Mouse (Mus musculus) bone marrow, adult 2 months (tissue): ENCODE results near the gene Klb. TPM values are rescaled to one million over a fixed set of nuclear protein-coding genes. Genes with fewer than 3 reads are reported as not detected.

ENCODE experiments used
- H3K27ac ChIP-seq: fragments of 200-500 bp; 2 replicates; pipeline ENCODE4 v1.5.1; 2012; ENCODE audit warnings: low read depth, mild to moderate bottlenecking, control low read depth, inconsistent platforms, low read length; ENCODE audit not compliant: control insufficient read depth, poor library complexity, insufficient read depth
- H3K4me1 ChIP-seq: fragments of 200-500 bp; 2 replicates; pipeline ENCODE4 v1.6.1; 2011; ENCODE audit warnings: low read length; ENCODE audit not compliant: control insufficient read depth, insufficient read depth
- H3K4me3 ChIP-seq: fragments of 200-500 bp; replicated peaks from 2 replicates; pipeline ENCODE3; 2011; ENCODE audit warnings: mild to moderate bottlenecking, low read depth, low read length, control low read depth; ENCODE audit not compliant: control insufficient read depth
- CTCF ChIP-seq: fragments of 200-500 bp; IDR thresholded peaks from 2 replicates; pipeline ENCODE4 v1.5.1; 2011; ENCODE audit warnings: low read length, control low read depth; ENCODE audit not compliant: control insufficient read depth, insufficient read depth
- POLR2A ChIP-seq: fragments of 200-500 bp; IDR thresholded peaks from 2 replicates; pipeline ENCODE4 v1.6.1; 2011; ENCODE audit warnings: low read depth, mild to moderate bottlenecking, control low read depth, low read length, borderline replicate concordance; ENCODE audit not compliant: control insufficient read depth
- WGBS: fragments of 180-500 bp; shearing (Covaris S2); methylation state at CpG from one replicate; pipeline ENCODE4 v1.1.7; 2018; 5-methylcytosine and 5-hydroxymethylcytosine counted together
- polyA plus RNA-seq: library from polyadenylated mRNA; stranded (reverse); fragments of >200 nt; gene quantifications from 2 replicates; pipeline ENCODE4 v1.2.4, GENCODE M21; 2011; ENCODE audit warnings: low replicate concordance; ENCODE audit not compliant: missing spikeins, insufficient read depth, insufficient read length

The Klb gene
- polyA plus RNA-seq, 1 experiment: not detected

GRCm38 (mm10) chr5:65387008-65387867, 39.1 kb downstream of the Klb start:
- Histone ChIP-seq H3K27ac (no peak overlapping the region), H3K4me1 (peaks cover 1% of the 10 kb centered on the region; the same call in 1 of the 2 replicates), H3K4me3 (no peak overlapping the region)
- TF ChIP-seq CTCF (no peak), POLR2A (no peak)
- WGBS: 84% methylated on average over 6 of the region's 6 CpGs

GRCm38 (mm10) chr5:65390648-65391644, 42.8 kb downstream of the Klb start, which contains the start of the genes Rpl9 and Lias:
Gene Rpl9 (minus strand): TSS chr5:65391444.
Gene Lias (plus strand): TSS chr5:65391497.
- TF ChIP-seq POLR2A (peak; percentile 81), CTCF (no peak)
- Histone ChIP-seq H3K4me3 (peak within 1 kb of the TSS; percentile 72), H3K4me1 (peaks cover 1% of the 10 kb centered on the region; the same call in 1 of the 2 replicates), H3K27ac (peak within 1 kb of the TSS; percentile 68)
- under 1% methylated on average over 83 of the region's 83 CpGs for WGBS

- H3K4me1 ChIP-seq: peaks cover 1% of the 10 kb centered on the region; the same call in 1 of the 2 replicates
- 2% methylated on average over 12 of the region's 12 CpGs for WGBS
- H3K4me3 ChIP-seq: peak overlapping the region; percentile 72
- no peak for TF ChIP-seq CTCF
- no peak for TF ChIP-seq POLR2A
- H3K27ac ChIP-seq: no peak overlapping the region
Measured at GRCm38 (mm10) chr5:65391753-65392152, 43.6 kb downstream of the Klb start.

GRCm38 (mm10) chr5:65394425-65394824, 46.3 kb downstream of the Klb start:
- peaks cover 1% of the 10 kb centered on the region; the same call in 1 of the 2 replicates for H3K4me1 ChIP-seq
- no peak overlapping the region for H3K4me3 ChIP-seq
- no peak overlapping the region for H3K27ac ChIP-seq
- TF ChIP-seq CTCF (no peak), POLR2A (no peak)
- WGBS: 89% methylated on average over 7 of the region's 7 CpGs

GRCm38 (mm10) chr5:65401251-65401994, 53.3 kb downstream of the Klb start:
- 18% methylated on average over 2 of the region's 2 CpGs for whole genome bisulfite sequencing
- Histone ChIP-seq H3K4me3 (no peak overlapping the region), H3K4me1 (no peaks in the 10 kb centered on the region), H3K27ac (no peak overlapping the region)
- TF ChIP-seq POLR2A (no peak), CTCF (peak; percentile 72)

- H3K4me3 ChIP-seq: no peak overlapping the region
- no peaks in the 10 kb centered on the region for H3K4me1 ChIP-seq
- WGBS: 94% methylated on average over 12 of the region's 12 CpGs
- TF ChIP-seq CTCF (no peak), POLR2A (no peak)
- no peak overlapping the region for H3K27ac ChIP-seq
Measured at GRCm38 (mm10) chr5:65407989-65408388, 59.9 kb downstream of the Klb start.

GRCm38 (mm10) chr5:65415653-65416458, 67.7 kb downstream of the Klb start:
- 73% methylated on average over 26 of the region's 26 CpGs for WGBS
- no peak overlapping the region for H3K27ac ChIP-seq
- no peaks in the 10 kb centered on the region; the same call in 1 of the 2 replicates for H3K4me1 ChIP-seq
- TF ChIP-seq POLR2A (no peak), CTCF (no peak)
- H3K4me3 ChIP-seq: no peak overlapping the region
